In the genomic region with DNA sequence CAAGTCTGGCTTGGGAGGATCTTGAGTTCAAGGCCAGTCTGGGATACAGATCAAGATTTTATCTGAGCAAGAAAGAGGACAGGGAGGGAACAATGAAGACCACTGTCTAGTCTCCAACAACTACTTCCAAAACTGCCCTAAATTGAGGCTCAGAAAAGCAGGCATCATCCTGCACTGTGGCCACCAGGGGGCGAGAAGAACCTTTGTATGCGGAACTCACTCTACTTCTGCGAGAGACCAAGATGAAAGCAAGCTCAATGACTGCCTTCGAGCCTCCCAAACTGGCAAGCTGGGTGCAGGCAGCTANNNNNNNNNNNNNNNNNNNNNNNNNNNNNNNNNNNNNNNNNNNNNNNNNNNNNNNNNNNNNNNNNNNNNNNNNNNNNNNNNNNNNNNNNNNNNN, we compare ENCODE assay signal across 8 mouse cellular contexts. TPM values are rescaled to one million over a fixed set of nuclear protein-coding genes. Genes with fewer than 3 reads are reported as not detected.
A peak's percentile ranks its signal among the peaks of the same experiment; 100 is the strongest.
DNase-seq lines count a peak whose midpoint lies in the region; ATAC-seq and TF ChIP-seq lines count a peak whose summit lies in the region.

No protein-coding gene starts in this region.

- H3K4me2 ChIP-seq in kidney, postnatal 0 days (ENCODE audit: low read length), result no peak overlapping the region

- no peak overlapping the region for H3K4me3 ChIP-seq in kidney, postnatal 0 days (replicated peaks; ENCODE audit: low read depth, low read length)

- H3K9ac ChIP-seq in kidney, postnatal 0 days (ENCODE audit: low read depth, low read length), result no peak overlapping the region

- H3K9me3 ChIP-seq in kidney, postnatal 0 days (replicated peaks; ENCODE audit: low read length), result no peaks in the 10 kb centered on the region

- H3K4me1 ChIP-seq in kidney, postnatal 0 days (replicated peaks; ENCODE audit: insufficient read depth, low read length), result no peaks in the 10 kb centered on the region

- intact Hi-C loops in gastrocnemius, postnatal 14 days (cut with DNase I; ENCODE audit: low total_unique reads), result loop anchor here (5.0 to 10.0 kb wide), 2 partner anchors 124 to 169 kb away; no protein-coding TSS in a partner anchor

- WGBS in kidney, postnatal 0 days, result 3% methylated on average over 4 of the region's 4 CpGs

- peaks cover 71% of the 10 kb centered on the region for H3K36me3 ChIP-seq in kidney, postnatal 0 days (ENCODE audit: insufficient read depth, low read length)

- DNase-seq in A20 (ENCODE audit: low read depth, low spot score) (peak; percentile 79), NIH3T3 (ENCODE audit: low read depth) (peak; percentile 93)
- DNase-seq in cerebellum, postnatal 4 days (ENCODE audit: low spot score in 2 of 2), result peak; percentile 58 to 71
- peak; percentile 75 for DNase-seq in gastrocnemius, postnatal 14 days
- peak; percentile 91 for DNase-seq in kidney, postnatal 0 days (ENCODE audit: low spot score)
- peak; percentile 72 to 73 for DNase-seq in lung, adult 18-20 months
- DNase-seq in retina, adult 2 months (ENCODE audit: low read depth, low spot score), result peak; percentile 50
- peak; percentile 76 for DNase-seq in thymus, postnatal 36 days

- ATAC-seq in kidney, postnatal 0 days (replicated peaks; ENCODE audit: low FRiP score, low read depth), result no peak; the same call in 1 of the 2 replicates

- peak; percentile 97 for TF ChIP-seq CTCF in kidney, postnatal 0 days (IDR thresholded peaks at IDR 0.05; ENCODE audit: low read depth)

- no peaks in the 10 kb centered on the region for H3K27me3 ChIP-seq in kidney, postnatal 0 days (ENCODE audit: insufficient read depth, low read length)

- H3K27ac ChIP-seq in kidney, postnatal 0 days, result no peak overlapping the region

RNA-seq across cellular contexts. Expression of a gene that starts 9.9 kb away (rescaled TPM):
- 10 to 100 TPM; 20.6 to 28.7 TPM for total RNA-seq in gastrocnemius, postnatal 14 days (2021)
- polyA plus RNA-seq in kidney, postnatal 0 days (2015; fragmentation: Nextera tagmentation; extraction: Ambion mirVana), result 6.9 and 7.1 TPM in 2 replicates

RNA-seq across cellular contexts. Expression of a gene that starts 40.4 kb away (rescaled TPM):
- total RNA-seq in gastrocnemius, postnatal 14 days (2021), result 1 to 10 TPM; 2.4 to 8.7 TPM
- polyA plus RNA-seq in kidney, postnatal 0 days (2015; fragmentation: Nextera tagmentation; extraction: Ambion mirVana), result 1.7 and 2.0 TPM in 2 replicates

RNA-seq across cellular contexts. Expression of a gene that starts 45.2 kb away (rescaled TPM):
- total RNA-seq in gastrocnemius, postnatal 14 days (2021), result 10 to 100 TPM; 45.2 to 50.2 TPM
- polyA plus RNA-seq in kidney, postnatal 0 days (2015; fragmentation: Nextera tagmentation; extraction: Ambion mirVana), result 160 and 168 TPM in 2 replicates
